Mouse (Mus musculus) kidney, postnatal 25 days (tissue): Measurements from ENCODE around the gene Syf2.

Source experiments
- DNase-seq, 2 experiments: peaks; one replicate each; pipeline ENCODE4 v3.0.0; 2021; ENCODE audit warnings: mixed read lengths in 2 of 2

Syf2 gene

GRCm38 (mm10) chr4:134978930-134979329, 48.2 kb downstream of the Syf2 start:
- no peak for DNase-seq

GRCm38 (mm10) chr4:134981959-134982431, 51.3 kb downstream of the Syf2 start:
- no peak for DNase-seq

GRCm38 (mm10) chr4:134983136-134983535, 52.4 kb downstream of the Syf2 start:
- no peak for DNase-seq

- DNase-seq: peak in 1 of 2 experiments; percentile 22
These were observed 53.9 kb downstream of the Syf2 start for GRCm38 (mm10) chr4:134984555-134984954.

- DNase-seq: no peak
These were observed 55.1 kb downstream of the Syf2 start for GRCm38 (mm10) chr4:134985626-134986335.

- no peak for DNase-seq
These were observed 55.6 kb downstream of the Syf2 start for GRCm38 (mm10) chr4:134986336-134986635.

GRCm38 (mm10) chr4:134986963-134987362, 56.3 kb downstream of the Syf2 start:
- no peak for DNase-seq
